Mouse (Mus musculus) ES-Bruce4 (cell line): ENCODE results near the gene Eif4e3.

Experiments
- CTCF ChIP-seq: IDR thresholded peaks from one replicate; pipeline ENCODE4 v1.8.1; 2011; ENCODE audit warnings: low read depth, low read length
- EP300 ChIP-seq: IDR thresholded peaks from 2 replicates; pipeline ENCODE4 v1.6.1; 2011; ENCODE audit warnings: low read depth, low read length; ENCODE audit not compliant: insufficient read depth
- POLR2A ChIP-seq: IDR thresholded peaks from one replicate; pipeline ENCODE4 v1.8.1; 2011; ENCODE audit warnings: low read length; ENCODE audit not compliant: insufficient read depth

DNA sequence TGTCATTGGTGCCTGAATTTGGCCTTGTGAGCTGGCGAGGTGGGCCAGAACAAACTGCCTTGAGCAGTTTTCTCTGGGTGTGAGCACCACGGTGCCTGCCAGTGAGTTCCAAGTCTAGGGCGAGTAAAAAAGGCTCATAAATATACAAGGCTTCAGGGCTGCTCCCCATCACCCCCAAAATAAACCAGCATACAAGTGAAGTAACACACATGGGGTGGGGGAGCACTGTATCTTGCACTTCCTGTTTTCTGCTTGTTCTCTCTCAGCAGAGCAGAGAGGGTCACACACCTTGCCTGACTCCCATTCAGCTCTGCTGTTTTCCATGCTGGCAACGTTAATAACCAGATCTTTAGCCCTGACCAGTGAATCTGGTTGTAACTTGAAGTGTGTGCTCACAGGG lies 29.1 kb downstream of the Eif4e3 start:
- TF ChIP-seq CTCF (no peak), POLR2A (no peak), EP300 (no peak)
